Mouse (Mus musculus) hindbrain, postnatal 0 days (tissue): Measurements from ENCODE around the gene Irf2. TPM values are rescaled to one million over a fixed set of nuclear protein-coding genes. Genes with fewer than 3 reads are reported as not detected.

Experiments used
- ATAC-seq: fragments of 200-750 bp; cut with Nextera tagmentation; 2 replicates; pipeline ENCODE4 v1.8.0; 2017; ENCODE audit warnings: mild to moderate bottlenecking, moderate TSS enrichment, moderate library complexity
- DNase-seq: peaks from one replicate; pipeline ENCODE4 v3.0.0-alpha.2; 2015; ENCODE audit warnings: low spot score
- H3K27ac ChIP-seq: fragments of 300-500 bp; sonication (generic); 2 replicates; pipeline ENCODE4 v1.5.1; 2014; ENCODE audit warnings: mild to moderate bottlenecking
- H3K27me3 ChIP-seq: fragments of 300-500 bp; sonication (generic); 2 replicates; pipeline ENCODE4 v1.6.1; 2014; ENCODE audit warnings: low read length, mixed read lengths; ENCODE audit not compliant: insufficient read depth
- H3K36me3 ChIP-seq: fragments of 300-500 bp; sonication (generic); 2 replicates; pipeline ENCODE4 v1.6.1; 2014; ENCODE audit warnings: low read length, mixed read lengths; ENCODE audit not compliant: insufficient read depth
- H3K4me1 ChIP-seq: fragments of 300-500 bp; sonication (generic); 2 replicates; pipeline ENCODE4 v1.6.1; 2014; ENCODE audit warnings: antibody characterized with exemption, low read length, mixed read lengths; ENCODE audit not compliant: insufficient read depth
- H3K4me2 ChIP-seq: fragments of 300-500 bp; sonication (generic); 2 replicates; pipeline ENCODE4 v1.6.1; 2014; ENCODE audit warnings: low read depth, mild to moderate bottlenecking, low read length, moderate library complexity, mixed read lengths
- H3K4me3 ChIP-seq: fragments of 300-500 bp; sonication (generic); 2 replicates; pipeline ENCODE4 v1.5.1; 2014; ENCODE audit warnings: low read length
- H3K9ac ChIP-seq: fragments of 300-500 bp; sonication (generic); replicated peaks from 2 replicates; pipeline ENCODE4 v1.6.1; 2014; ENCODE audit warnings: mild to moderate bottlenecking, low read length, moderate library complexity, mixed read lengths
- H3K9me3 ChIP-seq: fragments of 300-500 bp; sonication (generic); 2 replicates; pipeline ENCODE4 v1.6.1; 2016; ENCODE audit warnings: low read length, mixed read lengths
- CTCF ChIP-seq: IDR thresholded peaks from 2 replicates; pipeline ENCODE4 v1.5.1; 2016; ENCODE audit warnings: antibody characterized with exemption, control low read depth, low read depth
- WGBS: fragments of 180-500 bp; shearing (Covaris S2); extraction: QIAGEN DNeasy Blood & Tissue Kit; methylation state at CpG from one replicate; pipeline ENCODE4 v1.1.7; 2014; 5-methylcytosine and 5-hydroxymethylcytosine counted together
- polyA plus RNA-seq: library from polyadenylated mRNA; unstranded; fragments of >200 nt; fragmentation: Nextera tagmentation; extraction: Ambion mirVana; gene quantifications from 2 replicates; pipeline ENCODE4 v1.2.1, GENCODE M21; 2015
- total RNA-seq: library from RNA; depleted of rRNA; stranded (reverse); fragments of >200 nt; gene quantifications from 2 replicates; pipeline ENCODE4 v1.2.3, GENCODE M21; 2014

Gene Irf2
- total and polyA plus RNA-seq, 2 experiments from 2014 or later = 3.8 to 12.8 TPM

DNA sequence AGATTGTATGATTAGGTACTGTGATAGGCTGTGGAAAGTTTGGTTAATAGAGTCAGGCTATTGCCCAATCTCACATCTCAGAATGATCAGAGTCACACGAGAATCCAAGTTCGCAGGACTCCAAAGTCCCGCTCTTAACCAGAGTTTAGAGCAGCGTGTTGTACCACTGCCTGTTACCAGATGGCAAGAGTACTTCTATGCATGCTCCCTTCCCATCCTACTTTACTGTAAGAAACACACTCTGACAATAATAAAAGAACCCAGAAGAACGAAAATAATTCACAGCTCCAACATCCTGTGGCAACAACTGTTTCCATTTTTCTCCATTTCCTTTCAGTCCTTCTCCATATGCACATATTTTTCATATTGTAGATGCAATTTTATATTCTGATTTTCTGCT is 41.4 kb upstream of the Irf2 start:
- Histone ChIP-seq H3K9ac (no peak overlapping the region), H3K36me3 (no peaks in the 10 kb centered on the region), H3K4me1 (no peaks in the 10 kb centered on the region), H3K4me3 (no peak overlapping the region), H3K27me3 (no peaks in the 10 kb centered on the region), H3K4me2 (no peak overlapping the region), H3K9me3 (no peaks in the 10 kb centered on the region), H3K27ac (no peak overlapping the region)
- 92% methylated on average over 5 of the region's 5 CpGs for WGBS
- no peak for TF ChIP-seq CTCF
- DNase-seq = no peak
- ATAC-seq = no peak

DNA sequence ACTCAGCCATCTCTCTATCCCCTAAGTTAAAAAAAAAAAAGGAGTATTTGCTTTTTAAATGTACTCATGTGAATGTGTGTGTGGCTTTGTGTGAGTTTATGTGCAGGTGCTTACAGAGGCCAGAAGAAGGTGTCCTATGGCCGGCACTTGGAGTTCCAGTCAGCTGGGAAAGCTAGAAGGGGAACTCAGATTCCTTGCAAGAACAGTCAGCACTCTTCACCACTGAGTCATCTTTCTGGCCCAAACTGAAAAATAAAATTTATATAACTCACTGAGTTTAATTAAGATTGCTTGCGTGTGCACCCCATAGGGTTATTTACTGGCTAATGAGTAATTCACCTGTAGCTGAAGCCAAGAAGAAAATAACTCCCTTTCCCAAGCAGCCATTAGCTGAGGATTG is 34.4 kb upstream of the Irf2 start:
- Histone ChIP-seq H3K4me1 (no peaks in the 10 kb centered on the region), H3K27me3 (no peaks in the 10 kb centered on the region), H3K4me3 (no peak overlapping the region), H3K36me3 (no peaks in the 10 kb centered on the region), H3K9ac (no peak overlapping the region), H3K4me2 (no peak overlapping the region), H3K9me3 (no peaks in the 10 kb centered on the region), H3K27ac (no peak overlapping the region)
- 84% methylated on average over 2 of the region's 2 CpGs for WGBS
- no peak for ATAC-seq
- TF ChIP-seq CTCF = no peak
- DNase-seq = no peak

DNA sequence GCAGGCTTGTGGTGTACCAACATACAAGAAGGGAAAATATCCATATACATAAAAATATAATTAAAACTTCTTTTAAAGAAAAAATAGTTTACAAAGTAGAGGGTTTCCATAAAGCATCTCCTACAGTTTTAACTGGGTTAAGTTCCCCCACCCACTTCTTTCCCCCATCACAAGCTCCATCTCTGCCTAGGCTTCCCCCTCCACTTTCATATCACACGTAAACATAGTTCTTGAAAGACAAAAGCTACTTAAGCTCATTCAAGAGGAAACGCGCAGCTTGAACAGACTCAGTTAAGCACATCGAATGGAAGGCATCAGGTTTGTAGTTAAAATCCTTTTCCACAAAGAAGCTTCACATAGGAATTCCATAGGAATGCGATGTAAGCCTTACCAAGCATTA is 32.8 kb upstream of the Irf2 start:
- H3K27me3 ChIP-seq = no peaks in the 10 kb centered on the region

DNA sequence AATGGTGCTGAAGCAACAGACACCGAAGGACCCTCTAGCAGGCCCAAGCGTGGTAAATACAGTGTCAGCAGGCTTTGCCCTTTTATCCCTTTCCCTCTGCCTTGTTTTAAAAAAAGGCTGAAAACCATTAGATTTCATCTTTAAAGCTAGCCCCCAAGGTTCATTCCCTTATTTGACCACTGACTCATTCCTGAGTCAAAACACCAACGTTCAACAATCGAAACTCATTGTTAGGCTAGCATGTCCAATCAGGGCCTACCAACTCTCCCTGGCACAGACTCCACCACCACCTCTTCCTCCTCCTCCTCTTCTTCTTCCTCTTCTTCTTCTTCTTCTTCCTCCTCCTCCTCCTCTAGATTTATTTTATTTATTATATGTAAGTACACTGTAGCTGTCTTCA is 30.2 kb upstream of the Irf2 start:
- no peaks in the 10 kb centered on the region for H3K36me3 ChIP-seq
- H3K9me3 ChIP-seq = no peaks in the 10 kb centered on the region
- no peak overlapping the region for H3K4me2 ChIP-seq
- DNase-seq = no peak
- no peaks in the 10 kb centered on the region for H3K4me1 ChIP-seq
- H3K4me3 ChIP-seq = no peak overlapping the region
- no peak for ATAC-seq
- WGBS = 92% methylated on average over 4 of the region's 4 CpGs
- H3K9ac ChIP-seq = no peak overlapping the region
- H3K27me3 ChIP-seq = no peaks in the 10 kb centered on the region
- no peak for TF ChIP-seq CTCF
- H3K27ac ChIP-seq = no peak overlapping the region

More for the DNA sequence above, 32.8 kb upstream of the Irf2 start:
- Histone ChIP-seq H3K9me3 (no peaks in the 10 kb centered on the region), H3K27ac (no peak overlapping the region), H3K36me3 (no peaks in the 10 kb centered on the region), H3K4me1 (no peaks in the 10 kb centered on the region), H3K4me2 (no peak overlapping the region), H3K9ac (no peak overlapping the region), H3K4me3 (no peak overlapping the region)
- ATAC-seq (no peak), DNase-seq (no peak)
- no peak for TF ChIP-seq CTCF
- 68% methylated on average over 5 of the region's 5 CpGs for WGBS

DNA sequence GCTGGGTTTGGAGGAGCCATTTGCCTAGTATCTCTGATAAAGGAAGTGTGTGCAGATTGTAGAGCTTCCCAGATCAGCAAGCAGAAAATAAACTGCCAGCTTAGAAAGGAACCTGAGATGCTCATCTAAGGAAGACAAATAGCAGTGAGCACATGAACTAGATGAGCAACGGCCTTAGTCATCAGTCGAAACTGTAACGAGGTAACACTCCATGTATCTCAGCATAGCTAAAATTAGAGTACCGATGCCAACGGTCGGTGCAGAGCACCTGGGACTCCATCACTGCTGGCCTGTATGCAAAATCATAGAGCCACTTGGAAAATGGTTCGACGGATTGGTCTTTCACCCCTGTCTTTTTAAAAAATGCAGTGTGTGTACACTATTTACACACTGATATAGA is 29.2 kb upstream of the Irf2 start:
- Histone ChIP-seq H3K4me2 (no peak overlapping the region), H3K4me1 (no peaks in the 10 kb centered on the region), H3K27me3 (no peaks in the 10 kb centered on the region), H3K9ac (no peak overlapping the region), H3K27ac (no peak overlapping the region), H3K4me3 (no peak overlapping the region), H3K9me3 (no peaks in the 10 kb centered on the region), H3K36me3 (no peaks in the 10 kb centered on the region)
- DNase-seq (no peak), ATAC-seq (no peak)
- TF ChIP-seq CTCF = no peak
- WGBS = 82% methylated on average over 8 of the region's 8 CpGs

DNA sequence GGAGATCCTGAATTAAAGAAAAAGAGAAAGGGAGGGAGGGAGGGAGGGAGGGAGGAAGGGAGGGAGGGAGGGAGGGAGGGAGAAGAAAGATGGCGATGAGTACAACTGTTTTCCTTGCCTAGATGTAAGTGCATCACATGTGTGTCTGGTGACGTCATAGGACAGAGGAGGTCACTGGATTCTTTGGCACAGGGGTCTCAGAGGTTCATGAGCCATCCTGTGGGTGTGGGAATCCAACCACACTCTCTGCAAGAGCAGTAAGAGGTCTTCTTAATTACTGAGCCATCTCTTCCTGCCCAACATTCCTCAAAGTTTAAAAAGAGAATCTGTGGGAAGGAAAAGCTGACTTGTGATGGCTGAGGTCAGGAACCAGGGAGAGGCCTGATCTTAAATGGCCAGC is 28.0 kb upstream of the Irf2 start:
- Histone ChIP-seq H3K4me2 (no peak overlapping the region), H3K27ac (no peak overlapping the region), H3K4me3 (no peak overlapping the region), H3K9ac (no peak overlapping the region), H3K9me3 (no peaks in the 10 kb centered on the region), H3K27me3 (no peaks in the 10 kb centered on the region), H3K36me3 (no peaks in the 10 kb centered on the region), H3K4me1 (no peaks in the 10 kb centered on the region)
- no peak for DNase-seq
- ATAC-seq = no peak
- TF ChIP-seq CTCF = no peak
- WGBS = 68% methylated on average over 2 of the region's 2 CpGs

DNA sequence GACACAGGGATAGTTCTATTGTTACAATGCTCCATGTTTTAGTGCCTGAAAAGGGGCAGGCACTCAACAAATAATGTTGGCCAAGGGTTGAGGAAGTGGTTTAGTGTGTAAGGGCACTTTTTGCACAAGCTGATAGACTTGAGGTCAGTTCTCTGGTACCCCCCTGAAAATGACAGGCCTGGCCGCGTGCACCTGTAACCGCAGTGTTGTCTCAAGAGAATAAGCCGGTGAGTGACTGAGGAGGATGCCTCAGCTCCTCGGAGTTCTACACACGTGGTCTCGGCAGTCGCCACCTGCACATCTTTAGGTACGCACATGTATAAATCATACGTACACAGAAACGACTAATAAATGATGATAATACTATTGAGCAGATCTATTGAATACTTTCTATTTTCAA is 26.4 kb upstream of the Irf2 start:
- no peak for ATAC-seq
- no peak for DNase-seq
- TF ChIP-seq CTCF = no peak
- Histone ChIP-seq H3K4me3 (no peak overlapping the region), H3K9ac (no peak overlapping the region), H3K36me3 (no peaks in the 10 kb centered on the region), H3K4me1 (no peaks in the 10 kb centered on the region), H3K27me3 (no peaks in the 10 kb centered on the region), H3K27ac (no peak overlapping the region), H3K4me2 (no peak overlapping the region), H3K9me3 (no peaks in the 10 kb centered on the region)
- WGBS = 90% methylated on average over 11 of the region's 11 CpGs
